Mouse (Mus musculus) gastrocnemius, postnatal 10 days (tissue): ENCODE measurements around the gene Ushbp1. TPM values are rescaled to one million over a fixed set of nuclear protein-coding genes. Genes with fewer than 3 reads are reported as not detected.
"Not testable (repeated sequence)": the region's sequence is repeated elsewhere in the genome, so short reads cannot be mapped to it uniquely, and the experiment has no call there.

ENCODE experiments used
- DNase-seq: peaks from one replicate; pipeline ENCODE4 v3.0.0; 2021; ENCODE audit warnings: mixed read lengths
- long read RNA-seq, 2 experiments: library from polyadenylated mRNA; stranded (forward); transcript quantifications; one replicate each; pipeline ENCODE4 v2.0.0; 2021
- total RNA-seq, 2 experiments: library from RNA; stranded (reverse); gene quantifications; 2 replicates each; pipeline ENCODE4 v1.2.3; 2021

The Ushbp1 gene
- 10 to 100 TPM; 11.7 to 18.1 TPM for total RNA-seq
- long read RNA-seq, experiment 1, transcript Ushbp1-201 (13 exons, 2,438 nt) = major isoform, 17 of 52 reads
- long read RNA-seq, experiment 1, partial matches to known transcripts = 6 of 52 reads
- long read RNA-seq, experiment 1, other reads (novel, unspliced or antisense) = 29 of 52 reads
- long read RNA-seq, experiment 2, transcript Ushbp1-201 (13 exons, 2,438 nt) = major isoform, 12 of 34 reads
- long read RNA-seq, experiment 2, partial matches to known transcripts = 9 of 34 reads
- long read RNA-seq, experiment 2, other reads (novel, unspliced or antisense) = 13 of 34 reads

- DNase-seq = peak; percentile 8
Observed at GRCm38 (mm10) chr8:71395629-71396028, at the start of gene Ushbp1. Gene Ushbp1, minus strand, starts transcription at chr8:71395802.

GRCm38 (mm10) chr8:71445096-71445495, 49.5 kb upstream of the Ushbp1 start:
- DNase-seq = no peak

GRCm38 (mm10) chr8:71441404-71441803, 45.8 kb upstream of the Ushbp1 start:
- DNase-seq = peak; percentile 47

GRCm38 (mm10) chr8:71437041-71437440, 41.4 kb upstream of the Ushbp1 start:
- no peak for DNase-seq

- not testable (repeated sequence) for DNase-seq
Observed at GRCm38 (mm10) chr8:71432935-71433334, 37.3 kb upstream of the Ushbp1 start.

GRCm38 (mm10) chr8:71422121-71422520, 26.5 kb upstream of the Ushbp1 start:
- DNase-seq = no peak

- DNase-seq = no peak
Observed at GRCm38 (mm10) chr8:71411535-71412273, 16.1 kb upstream of the Ushbp1 start.

- DNase-seq = no peak
Observed at GRCm38 (mm10) chr8:71408231-71408630, 12.6 kb upstream of the Ushbp1 start.

- no peak for DNase-seq
Observed at GRCm38 (mm10) chr8:71407441-71407840, 11.8 kb upstream of the Ushbp1 start.

- DNase-seq = peak; percentile 67
Observed at GRCm38 (mm10) chr8:71406099-71407015, 10.8 kb upstream of the Ushbp1 start.

GRCm38 (mm10) chr8:71405401-71406098, 9.9 kb upstream of the Ushbp1 start, which contains the start of gene Ankle1:
Gene Ankle1, plus strand, starts transcription at chr8:71406010.
- peak; percentile 96 for DNase-seq

- no peak for DNase-seq
Observed at GRCm38 (mm10) chr8:71404951-71405351, 9.3 kb upstream of the Ushbp1 start.

- no peak for DNase-seq
Observed at GRCm38 (mm10) chr8:71404011-71404410, 8.4 kb upstream of the Ushbp1 start.

- DNase-seq = no peak
Observed at GRCm38 (mm10) chr8:71403107-71403885, 7.7 kb upstream of the Ushbp1 start.

- DNase-seq = no peak
Observed at GRCm38 (mm10) chr8:71402446-71402964, 6.9 kb upstream of the Ushbp1 start.

- no peak for DNase-seq
Observed at GRCm38 (mm10) chr8:71401454-71401853, 5.9 kb upstream of the Ushbp1 start.

- DNase-seq = no peak
Observed at GRCm38 (mm10) chr8:71400826-71401225, 5.2 kb upstream of the Ushbp1 start.

- DNase-seq = no peak
Observed at GRCm38 (mm10) chr8:71397701-71398100, 2.1 kb upstream of the Ushbp1 start.

- peak; percentile 83 for DNase-seq
Observed at GRCm38 (mm10) chr8:71396639-71397305, 1.2 kb upstream of the Ushbp1 start, which contains the start of gene Babam1. Gene Babam1, plus strand, starts transcription at chr8:71396861.

GRCm38 (mm10) chr8:71395071-71395470, 531 bp downstream of the Ushbp1 start:
- no peak for DNase-seq
